Mouse (Mus musculus) fibroblast of lung, adult 2 months (primary cell): ENCODE data around the gene Rbm12b1.
"Not testable (repeated sequence)": the region's sequence is repeated elsewhere in the genome, so short reads cannot be mapped to it uniquely, and the experiment has no call there.

ENCODE experiments used
- DNase-seq: peaks from one replicate; pipeline ENCODE4 v3.0.0-alpha.2; 2011; ENCODE audit warnings: low read depth

Gene Rbm12b1

GRCm38 (mm10) chr4:12140141-12140567 lies at the start of gene Rbm12b1:
Gene Rbm12b1 (plus strand): TSS chr4:12140264.
- DNase-seq = peak; percentile 57

- peak; percentile 4 for DNase-seq
Measured at GRCm38 (mm10) chr4:12140592-12141062, 563 bp downstream of the Rbm12b1 start.

GRCm38 (mm10) chr4:12141516-12141915 lies 1.5 kb downstream of the Rbm12b1 start:
- not testable (repeated sequence) for DNase-seq

GRCm38 (mm10) chr4:12147660-12148059 lies 7.6 kb downstream of the Rbm12b1 start:
- DNase-seq = no peak

- peak; percentile 15 for DNase-seq
Measured at GRCm38 (mm10) chr4:12170986-12171317, 30.9 kb downstream of the Rbm12b1 start.

- peak; percentile 19 for DNase-seq
Measured at GRCm38 (mm10) chr4:12171318-12172091, 31.4 kb downstream of the Rbm12b1 start, which contains the start of gene Fam92a. Gene Fam92a (minus strand): TSS chr4:12172015.

GRCm38 (mm10) chr4:12178992-12179391 lies 38.9 kb downstream of the Rbm12b1 start:
- no peak for DNase-seq
